Mouse (Mus musculus): Measurements from ENCODE around the gene Trim12c. TPM values are rescaled to one million over a fixed set of nuclear protein-coding genes. Genes with fewer than 3 reads are reported as not detected.
"Not testable (repeated sequence)": the region's sequence is repeated elsewhere in the genome, so short reads cannot be mapped to it uniquely, and the experiment has no call there.

The Trim12c gene
- 1.2 and 1.4 TPM in 2 replicates for polyA plus RNA-seq (2015; fragmentation: Nextera tagmentation; extraction: Ambion mirVana)

DNA sequence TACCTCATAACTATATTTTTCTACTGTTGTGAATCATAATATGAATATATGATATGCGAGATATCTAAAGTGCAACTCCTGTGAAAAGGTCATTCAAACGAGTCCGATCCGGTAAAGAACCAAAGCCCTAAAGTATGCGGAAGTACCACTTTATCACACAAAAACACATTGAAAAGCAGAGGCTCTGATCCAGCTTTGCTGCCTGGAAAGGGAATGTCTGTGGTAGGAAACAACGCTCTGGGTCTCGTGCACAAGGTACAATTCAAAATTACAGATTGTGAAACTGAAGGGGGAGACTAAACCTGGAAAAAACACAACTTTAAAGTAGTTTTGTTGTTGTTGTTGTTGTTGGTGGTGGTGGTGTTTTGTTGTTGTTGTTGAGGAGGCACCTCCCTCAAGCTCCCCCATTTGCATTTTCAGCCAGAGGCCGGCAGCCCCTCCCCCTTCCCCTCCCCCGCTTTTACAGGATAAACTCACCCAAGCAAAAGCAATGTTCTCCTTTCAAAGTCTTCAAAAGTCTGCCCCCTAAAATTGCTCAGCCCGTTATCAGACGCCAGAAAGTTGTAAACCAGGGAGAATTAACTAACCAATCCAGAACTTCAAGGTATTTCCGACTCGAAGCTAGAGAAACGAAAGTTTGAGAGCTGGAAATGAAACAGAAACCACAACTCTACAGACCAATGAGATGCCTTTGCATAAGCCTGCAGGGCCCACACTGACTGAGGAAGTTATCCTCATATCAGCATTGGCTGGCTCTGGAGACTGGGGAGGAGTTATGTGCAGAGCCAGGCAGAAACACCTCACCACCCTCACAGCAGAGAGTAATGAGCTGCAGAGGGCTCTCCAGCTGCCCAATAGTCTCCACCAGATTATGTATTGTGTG, at the start of gene Trim12c:
Gene Trim12c (minus strand): TSS at position 646 of the 883 bp plus-strand sequence.
- H3K27ac ChIP-seq (ENCODE audit: low read depth, low read length): no peak within 1 kb of the TSS
- ATAC-seq: peak; percentile 98
- H3K36me3 ChIP-seq (ENCODE audit: control insufficient read depth, insufficient read depth, low read length): no peaks in the 10 kb centered on the region
- no peaks in the 10 kb centered on the region for H3K27me3 ChIP-seq (replicated peaks; ENCODE audit: control insufficient read depth, insufficient read depth, low read length)
- no peaks in the 10 kb centered on the region for H3K4me1 ChIP-seq (ENCODE audit: control insufficient read depth, insufficient read depth, low read depth, low read length)
- 11% methylated on average over 14 of the region's 14 CpGs for WGBS
- H3K4me2 ChIP-seq (ENCODE audit: low read length): peak within 1 kb of the TSS; percentile 47
- no peak within 1 kb of the TSS for H3K9ac ChIP-seq (ENCODE audit: low read depth, low read length)
- peak within 1 kb of the TSS; percentile 35 for H3K4me3 ChIP-seq (ENCODE audit: low read length)
- H3K9me3 ChIP-seq (ENCODE audit: control insufficient read depth, low read length): no peaks in the 10 kb centered on the region

DNA sequence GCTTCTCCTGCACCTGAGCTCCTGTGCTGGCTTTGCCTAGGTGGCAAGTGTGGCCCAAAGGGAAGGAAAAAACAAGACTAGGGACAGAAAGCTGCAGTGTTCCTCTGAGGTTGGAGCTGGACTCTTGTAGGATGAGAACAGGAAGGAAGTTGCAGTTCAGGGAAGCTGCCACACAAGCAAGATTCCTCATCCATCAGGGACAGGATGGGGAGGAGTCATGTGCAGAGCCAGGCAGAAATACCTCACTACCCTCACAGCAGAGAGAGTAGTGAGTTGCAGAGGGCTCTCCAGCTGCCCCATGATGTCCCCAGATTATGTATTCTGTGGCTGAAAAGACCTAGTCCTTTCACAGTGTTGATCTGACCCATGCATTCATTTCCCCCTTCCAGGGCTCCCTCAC, 48.0 kb upstream of the Trim12c start:
- H3K9ac ChIP-seq (ENCODE audit: low read depth, low read length): no peak overlapping the region
- no peaks in the 10 kb centered on the region for H3K27me3 ChIP-seq (replicated peaks; ENCODE audit: control insufficient read depth, insufficient read depth, low read length)
- H3K9me3 ChIP-seq (ENCODE audit: control insufficient read depth, low read length): no peaks in the 10 kb centered on the region
- no peaks in the 10 kb centered on the region for H3K36me3 ChIP-seq (ENCODE audit: control insufficient read depth, insufficient read depth, low read length)
- no peak overlapping the region for H3K4me3 ChIP-seq (ENCODE audit: low read length)
- H3K4me2 ChIP-seq (ENCODE audit: low read length): no peak overlapping the region
- no peak for ATAC-seq
- no peak overlapping the region for H3K27ac ChIP-seq (ENCODE audit: low read depth, low read length)
- no peaks in the 10 kb centered on the region for H3K4me1 ChIP-seq (ENCODE audit: control insufficient read depth, insufficient read depth, low read depth, low read length)

DNA sequence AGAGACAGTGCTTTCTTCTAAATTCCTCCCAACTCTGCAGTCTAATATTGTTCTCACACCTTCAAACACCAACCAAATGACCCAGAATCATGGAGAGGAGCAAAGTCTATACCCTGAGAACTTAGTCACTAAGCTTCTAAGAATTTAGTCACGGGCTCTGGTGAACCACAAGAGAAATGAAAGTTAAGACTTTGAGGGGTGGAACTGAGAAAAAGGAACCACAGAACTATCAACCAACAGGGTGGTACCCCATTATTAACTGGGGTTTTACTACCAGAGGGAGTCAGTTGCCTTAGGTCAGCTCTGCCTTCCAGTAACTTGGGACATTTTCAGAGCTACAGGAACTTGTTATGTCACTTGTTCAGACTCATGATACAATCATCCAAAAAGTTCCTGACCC, 47.5 kb upstream of the Trim12c start, which contains the start of gene Trim30c:
Gene Trim30c (minus strand): TSS at position 140 of the 400 bp plus-strand sequence.
- Histone ChIP-seq H3K4me3 (ENCODE audit: low read length) (no peak within 1 kb of the TSS), H3K27ac (ENCODE audit: low read depth, low read length) (no peak within 1 kb of the TSS), H3K27me3 (replicated peaks; ENCODE audit: control insufficient read depth, insufficient read depth, low read length) (no peaks in the 10 kb centered on the region), H3K36me3 (ENCODE audit: control insufficient read depth, insufficient read depth, low read length) (no peaks in the 10 kb centered on the region), H3K9me3 (ENCODE audit: control insufficient read depth, low read length) (no peaks in the 10 kb centered on the region), H3K4me2 (ENCODE audit: low read length) (no peak within 1 kb of the TSS), H3K4me1 (ENCODE audit: control insufficient read depth, insufficient read depth, low read depth, low read length) (no peaks in the 10 kb centered on the region), H3K9ac (ENCODE audit: low read depth, low read length) (no peak within 1 kb of the TSS)
- 85% methylated on average over 1 of the region's 1 CpGs for WGBS
- ATAC-seq: no peak

DNA sequence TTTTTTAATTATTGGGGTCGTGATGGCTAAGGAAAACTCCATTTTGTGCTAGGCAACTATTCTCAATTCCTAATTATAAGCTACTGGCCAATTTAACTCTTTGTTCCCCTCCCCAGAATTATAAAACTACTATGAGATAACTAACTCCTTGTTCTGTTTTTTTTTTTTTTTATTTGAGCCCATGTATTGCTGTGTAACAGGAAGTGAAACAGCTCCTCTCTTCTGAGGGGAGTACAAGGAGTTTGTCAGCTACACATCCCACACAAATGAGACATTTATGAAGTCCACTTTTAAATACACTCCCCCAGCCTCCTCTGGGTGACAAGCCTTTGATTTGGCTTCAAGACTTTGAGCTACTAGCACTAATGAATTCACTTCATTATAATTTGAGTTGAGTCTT, 45.3 kb upstream of the Trim12c start:
- no peaks in the 10 kb centered on the region for H3K27me3 ChIP-seq (replicated peaks; ENCODE audit: control insufficient read depth, insufficient read depth, low read length)
- H3K4me1 ChIP-seq (ENCODE audit: control insufficient read depth, insufficient read depth, low read depth, low read length): no peaks in the 10 kb centered on the region
- H3K36me3 ChIP-seq (ENCODE audit: control insufficient read depth, insufficient read depth, low read length): no peaks in the 10 kb centered on the region
- no peak overlapping the region for H3K27ac ChIP-seq (ENCODE audit: low read depth, low read length)
- H3K4me2 ChIP-seq (ENCODE audit: low read length): no peak overlapping the region
- ATAC-seq: no peak
- WGBS: 73% methylated on average over 1 of the region's 1 CpGs
- H3K9me3 ChIP-seq (ENCODE audit: control insufficient read depth, low read length): no peaks in the 10 kb centered on the region
- no peak overlapping the region for H3K4me3 ChIP-seq (ENCODE audit: low read length)
- no peak overlapping the region for H3K9ac ChIP-seq (ENCODE audit: low read depth, low read length)

DNA sequence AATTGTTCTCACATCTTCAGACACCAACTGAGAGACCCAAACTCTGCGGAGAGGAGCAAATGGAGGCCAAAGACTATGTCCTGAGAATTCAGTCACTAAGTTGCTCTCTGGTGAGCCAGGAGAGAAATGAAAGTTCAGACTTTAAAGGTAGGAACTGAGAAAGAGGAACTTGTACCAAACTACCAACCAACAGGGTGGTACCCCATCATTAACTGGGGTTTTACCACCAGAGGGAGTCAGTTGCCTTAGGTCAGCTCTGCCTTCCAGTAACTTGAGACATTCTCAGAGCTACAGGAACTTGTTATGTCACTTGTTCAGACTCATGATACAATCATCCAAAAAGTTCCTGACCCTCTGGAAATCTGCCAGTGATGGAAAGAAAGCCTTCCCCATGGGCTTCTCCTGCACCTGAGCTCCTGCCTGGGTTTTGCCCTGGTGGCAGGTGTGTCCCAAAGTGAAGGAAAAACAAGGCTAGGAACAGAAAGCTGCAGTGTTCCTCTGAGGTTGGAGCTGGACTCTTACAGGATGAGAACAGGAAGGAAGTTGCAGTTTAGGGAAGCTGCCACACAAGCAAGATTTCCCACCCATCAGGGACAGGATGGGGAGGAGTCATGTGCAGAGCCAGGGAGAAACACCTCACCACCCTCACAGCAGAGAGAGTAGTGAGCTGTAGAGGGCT, 16.7 kb upstream of the Trim12c start, which contains the start of gene Trim30b:
Gene Trim30b (minus strand): TSS at position 149 of the 679 bp plus-strand sequence.
- no peak for ATAC-seq
- 63% methylated on average over 1 of the region's 1 CpGs for WGBS
- no peak within 1 kb of the TSS for H3K9ac ChIP-seq (ENCODE audit: low read depth, low read length)
- no peak within 1 kb of the TSS for H3K4me3 ChIP-seq (ENCODE audit: low read length)
- no peaks in the 10 kb centered on the region for H3K36me3 ChIP-seq (ENCODE audit: control insufficient read depth, insufficient read depth, low read length)
- no peak within 1 kb of the TSS for H3K4me2 ChIP-seq (ENCODE audit: low read length)
- no peaks in the 10 kb centered on the region for H3K9me3 ChIP-seq (ENCODE audit: control insufficient read depth, low read length)
- no peak within 1 kb of the TSS for H3K27ac ChIP-seq (ENCODE audit: low read depth, low read length)
- H3K27me3 ChIP-seq (replicated peaks; ENCODE audit: control insufficient read depth, insufficient read depth, low read length): no peaks in the 10 kb centered on the region
- no peaks in the 10 kb centered on the region for H3K4me1 ChIP-seq (ENCODE audit: control insufficient read depth, insufficient read depth, low read depth, low read length)

DNA sequence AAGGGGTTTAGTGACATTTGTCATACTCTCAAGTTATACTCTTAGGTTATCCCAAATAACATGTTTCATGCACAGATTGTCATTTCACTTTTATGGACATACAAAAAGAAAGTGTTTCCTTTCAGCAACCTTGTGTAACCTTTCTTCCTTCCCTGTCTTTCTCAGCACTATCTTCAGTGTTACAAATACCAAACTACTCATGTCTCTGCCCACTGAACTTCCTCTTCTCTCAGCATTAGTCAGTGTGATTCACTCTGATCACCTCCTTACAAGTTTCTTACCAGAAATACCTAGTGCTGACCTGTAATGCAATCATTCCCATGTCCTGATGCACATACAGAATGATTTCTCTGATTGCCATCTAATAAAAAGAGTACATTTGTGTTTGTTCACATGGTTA, 13.2 kb upstream of the Trim12c start:
- H3K9ac ChIP-seq (ENCODE audit: low read depth, low read length): no peak overlapping the region
- H3K27ac ChIP-seq (ENCODE audit: low read depth, low read length): no peak overlapping the region
- H3K4me3 ChIP-seq (ENCODE audit: low read length): no peak overlapping the region
- H3K9me3 ChIP-seq (ENCODE audit: control insufficient read depth, low read length): no peaks in the 10 kb centered on the region
- ATAC-seq: no peak
- no peaks in the 10 kb centered on the region for H3K27me3 ChIP-seq (replicated peaks; ENCODE audit: control insufficient read depth, insufficient read depth, low read length)
- H3K4me2 ChIP-seq (ENCODE audit: low read length): no peak overlapping the region
- no peaks in the 10 kb centered on the region for H3K36me3 ChIP-seq (ENCODE audit: control insufficient read depth, insufficient read depth, low read length)
- H3K4me1 ChIP-seq (ENCODE audit: control insufficient read depth, insufficient read depth, low read depth, low read length): no peaks in the 10 kb centered on the region

DNA sequence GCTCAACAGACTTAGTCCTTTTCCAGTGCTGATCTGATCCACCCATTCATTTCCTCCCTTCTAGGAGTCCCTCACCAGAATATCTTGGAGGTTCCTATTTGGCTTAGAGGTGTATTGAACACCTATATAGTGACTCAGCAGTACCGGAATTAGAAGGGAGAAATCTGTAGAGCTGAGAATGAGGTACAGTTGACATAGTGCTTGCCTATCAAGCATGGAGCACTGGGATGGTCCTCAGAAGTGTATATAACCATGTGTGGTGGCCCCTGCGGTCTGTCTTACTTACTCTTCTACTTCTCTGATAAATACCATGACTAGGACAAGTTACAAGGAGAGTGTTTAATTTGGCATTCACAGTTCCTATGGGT, 422 bp upstream of the Trim12c start:
- 75% methylated on average over 2 of the region's 2 CpGs for WGBS
- H3K27me3 ChIP-seq (replicated peaks; ENCODE audit: control insufficient read depth, insufficient read depth, low read length): no peaks in the 10 kb centered on the region
- H3K27ac ChIP-seq (ENCODE audit: low read depth, low read length): no peak overlapping the region
- H3K9ac ChIP-seq (ENCODE audit: low read depth, low read length): no peak overlapping the region
- no peaks in the 10 kb centered on the region for H3K4me1 ChIP-seq (ENCODE audit: control insufficient read depth, insufficient read depth, low read depth, low read length)
- no peak overlapping the region; the same call in 1 of the 2 replicates for H3K4me2 ChIP-seq (ENCODE audit: low read length)
- H3K36me3 ChIP-seq (ENCODE audit: control insufficient read depth, insufficient read depth, low read length): no peaks in the 10 kb centered on the region
- no peak overlapping the region for H3K4me3 ChIP-seq (ENCODE audit: low read length)
- H3K9me3 ChIP-seq (ENCODE audit: control insufficient read depth, low read length): no peaks in the 10 kb centered on the region
- peak; percentile 42; the same call in 1 of the 2 replicates for ATAC-seq

DNA sequence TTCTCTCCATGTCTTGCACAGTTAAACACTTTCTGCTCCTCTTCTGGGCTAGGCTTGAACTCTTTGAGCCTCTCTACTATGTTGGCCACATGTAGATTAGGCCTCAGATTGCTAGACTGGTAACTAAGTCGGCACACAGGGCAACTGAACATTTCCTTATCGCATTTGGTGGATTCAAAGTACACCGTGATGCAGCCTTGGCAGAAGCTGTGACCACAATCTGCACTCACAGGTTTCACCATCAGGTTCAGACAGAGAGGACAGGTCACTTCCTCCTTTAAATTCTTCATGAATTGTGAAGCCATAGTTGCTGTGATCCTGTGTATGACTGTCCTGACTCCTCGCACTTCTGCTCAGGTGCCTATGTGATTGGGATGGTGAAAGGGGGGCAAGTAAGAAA, 5.1 kb downstream of the Trim12c start:
- not testable (repeated sequence) for H3K4me3 ChIP-seq (ENCODE audit: low read length); H3K4me1 ChIP-seq (ENCODE audit: control insufficient read depth, insufficient read depth, low read depth, low read length); H3K27ac ChIP-seq (ENCODE audit: low read depth, low read length); H3K9ac ChIP-seq (ENCODE audit: low read depth, low read length); H3K36me3 ChIP-seq (ENCODE audit: control insufficient read depth, insufficient read depth, low read length); ATAC-seq; H3K9me3 ChIP-seq (ENCODE audit: control insufficient read depth, low read length); H3K4me2 ChIP-seq (ENCODE audit: low read length); H3K27me3 ChIP-seq (replicated peaks; ENCODE audit: control insufficient read depth, insufficient read depth, low read length)
- 97% methylated on average over 4 of the region's 4 CpGs for WGBS

DNA sequence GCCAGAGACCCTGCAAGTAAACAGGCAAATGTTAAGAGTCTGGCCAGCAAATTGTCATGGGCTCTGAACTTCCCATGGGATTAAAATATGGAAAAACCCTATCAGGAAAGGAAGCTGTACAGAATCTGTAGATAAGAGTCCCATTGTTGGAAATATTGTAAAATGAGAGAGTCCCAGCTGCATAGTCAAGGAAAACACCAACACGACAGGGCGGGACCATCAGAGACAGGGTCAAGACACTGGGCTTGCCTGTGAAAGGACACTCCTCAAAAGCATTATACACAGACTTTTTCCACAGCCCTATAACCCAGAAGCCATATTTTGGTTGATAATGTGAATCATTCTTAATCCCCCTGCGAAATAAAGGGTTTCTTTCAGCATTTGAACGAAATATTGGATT, 12.4 kb downstream of the Trim12c start:
- WGBS: 77% methylated on average over 2 of the region's 4 CpGs
- not testable (repeated sequence) for H3K4me2 ChIP-seq (ENCODE audit: low read length); H3K36me3 ChIP-seq (ENCODE audit: control insufficient read depth, insufficient read depth, low read length); H3K9ac ChIP-seq (ENCODE audit: low read depth, low read length); H3K9me3 ChIP-seq (ENCODE audit: control insufficient read depth, low read length); ATAC-seq; H3K27me3 ChIP-seq (replicated peaks; ENCODE audit: control insufficient read depth, insufficient read depth, low read length); H3K4me3 ChIP-seq (ENCODE audit: low read length); H3K27ac ChIP-seq (ENCODE audit: low read depth, low read length); H3K4me1 ChIP-seq (ENCODE audit: control insufficient read depth, insufficient read depth, low read depth, low read length)

Data from hindbrain, embryonic 16.5 days (tissue).